Mouse (Mus musculus): ENCODE results near the gene Olfr979.
"Not testable (repeated sequence)": the region's sequence is repeated elsewhere in the genome, so short reads cannot be mapped to it uniquely, and the experiment has no call there.

Olfr979 gene

GRCm38 (mm10) chr9:40003365-40003764, at the start of gene Olfr979:
Gene Olfr979 (minus strand): TSS chr9:40003465.
- H3K36me3 ChIP-seq (ENCODE audit: control insufficient read depth, insufficient read depth, low read length, poor library complexity, severe bottlenecking), result no peaks in the 10 kb centered on the region
- DNase-seq (ENCODE audit: low read depth, low spot score), result no peak
- no peaks in the 10 kb centered on the region for H3K27me3 ChIP-seq (ENCODE audit: control insufficient read depth, insufficient read depth, low read length, poor library complexity, severe bottlenecking)

- no peaks in the 10 kb centered on the region for H3K27me3 ChIP-seq (ENCODE audit: control insufficient read depth, insufficient read depth, low read length, poor library complexity, severe bottlenecking)
- no peak for DNase-seq (ENCODE audit: low read depth, low spot score)
These were observed 46.9 kb upstream of the Olfr979 start for GRCm38 (mm10) chr9:40050138-40050537.

DNA sequence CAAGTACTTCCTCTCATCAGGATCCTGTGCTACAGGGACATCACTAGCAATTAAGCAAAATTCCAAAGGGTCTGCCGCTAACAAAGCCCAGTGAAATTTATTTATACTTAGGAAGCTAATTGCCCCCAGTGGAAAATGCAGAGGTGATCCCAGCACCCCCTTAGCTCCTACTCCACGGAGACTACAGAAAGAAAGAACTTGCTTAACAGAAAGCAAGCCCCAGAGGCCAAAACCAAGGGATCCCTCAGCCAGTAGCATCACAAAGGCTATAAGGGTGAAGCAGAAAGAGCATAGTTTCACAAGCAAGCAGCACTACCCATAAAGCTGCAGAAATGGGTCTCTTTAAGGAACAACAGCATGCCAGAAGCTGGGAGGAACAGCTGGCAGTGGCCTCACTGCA, 17.9 kb upstream of the Olfr979 start, which contains the start of gene Olfr981:
Gene Olfr981 (plus strand): TSS at position 301 of the 400 bp plus-strand sequence.
- Histone ChIP-seq H3K36me3 (ENCODE audit: control insufficient read depth, insufficient read depth, low read length, poor library complexity, severe bottlenecking) (no peaks in the 10 kb centered on the region), H3K27me3 (ENCODE audit: control insufficient read depth, insufficient read depth, low read length, poor library complexity, severe bottlenecking) (no peaks in the 10 kb centered on the region)
- DNase-seq (ENCODE audit: low read depth, low spot score), result no peak

More at GRCm38 (mm10) chr9:40050138-40050537, 46.9 kb upstream of the Olfr979 start:
- H3K36me3 ChIP-seq (ENCODE audit: control insufficient read depth, insufficient read depth, low read length, poor library complexity, severe bottlenecking), result no peaks in the 10 kb centered on the region

GRCm38 (mm10) chr9:40009482-40009881, 6.2 kb upstream of the Olfr979 start, which contains the start of gene Olfr980:
Gene Olfr980 (minus strand): TSS chr9:40009582.
- no peak for DNase-seq (ENCODE audit: low read depth, low spot score)
- Histone ChIP-seq H3K36me3 (ENCODE audit: control insufficient read depth, insufficient read depth, low read length, poor library complexity, severe bottlenecking) (no peaks in the 10 kb centered on the region), H3K27me3 (ENCODE audit: control insufficient read depth, insufficient read depth, low read length, poor library complexity, severe bottlenecking) (no peaks in the 10 kb centered on the region)

DNA sequence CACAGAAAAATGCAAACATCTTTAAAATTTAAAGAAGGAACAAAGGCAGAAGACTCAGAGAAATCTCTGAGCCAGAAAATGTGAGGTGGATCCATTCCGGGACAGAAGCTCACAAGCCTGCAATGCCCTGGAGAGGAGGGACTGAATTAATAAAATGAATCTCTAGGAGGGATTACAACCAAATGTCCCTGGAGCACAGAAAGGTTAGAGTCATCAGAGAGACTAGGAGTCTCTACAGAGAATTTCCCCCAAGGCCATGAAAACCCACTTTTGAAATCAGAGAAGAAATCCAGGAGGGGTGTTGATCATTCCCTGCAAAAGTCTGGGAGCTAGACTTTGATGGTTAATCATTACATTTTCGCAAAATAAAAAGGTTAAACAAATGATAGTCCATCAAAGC, 11.5 kb downstream of the Olfr979 start, which contains the start of gene Olfr978:
Gene Olfr978 (plus strand): TSS at position 301 of the 400 bp plus-strand sequence.
- no peak for DNase-seq (ENCODE audit: low read depth, low spot score)
- H3K36me3 ChIP-seq (ENCODE audit: control insufficient read depth, insufficient read depth, low read length, poor library complexity, severe bottlenecking), result no peaks in the 10 kb centered on the region
- H3K27me3 ChIP-seq (ENCODE audit: control insufficient read depth, insufficient read depth, low read length, poor library complexity, severe bottlenecking), result no peaks in the 10 kb centered on the region

DNA sequence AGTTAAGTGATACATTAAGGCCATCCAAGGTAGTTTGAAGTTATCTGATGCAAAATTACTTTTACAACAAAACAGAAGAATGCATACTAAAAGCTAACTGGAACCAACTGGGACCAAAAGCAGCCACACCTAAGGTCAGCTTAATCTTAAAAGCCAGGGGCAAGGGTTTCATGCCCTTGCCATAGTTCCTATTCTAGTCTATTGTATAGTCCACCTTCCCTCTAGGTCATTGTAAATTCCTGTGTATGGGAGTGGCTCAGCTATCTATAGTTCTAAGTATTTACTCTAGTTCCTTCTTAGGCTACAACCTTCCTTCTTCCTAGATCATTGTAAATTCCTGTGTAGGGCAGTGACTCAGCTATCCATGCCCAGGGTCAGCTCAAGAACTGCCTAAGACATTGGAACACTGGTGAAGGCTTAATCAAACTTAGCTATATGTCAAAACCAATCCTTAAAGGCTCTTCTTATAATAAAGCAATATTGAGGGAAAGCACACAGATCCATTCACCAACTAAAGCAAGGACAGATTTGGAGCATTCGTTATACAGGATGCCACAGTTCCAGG, 26.6 kb downstream of the Olfr979 start:
- DNase-seq (ENCODE audit: low read depth, low spot score), result not testable (repeated sequence)

GRCm38 (mm10) chr9:39961033-39961432, 42.2 kb downstream of the Olfr979 start, which contains the start of gene Olfr976:
Gene Olfr976 (minus strand): TSS chr9:39961133.
- DNase-seq (ENCODE audit: low read depth, low spot score); H3K36me3 ChIP-seq (ENCODE audit: control insufficient read depth, insufficient read depth, low read length, poor library complexity, severe bottlenecking); H3K27me3 ChIP-seq (ENCODE audit: control insufficient read depth, insufficient read depth, low read length, poor library complexity, severe bottlenecking): not testable (repeated sequence)

More for the DNA sequence above, 26.6 kb downstream of the Olfr979 start:
- H3K36me3 ChIP-seq (ENCODE audit: control insufficient read depth, insufficient read depth, low read length, poor library complexity, severe bottlenecking); H3K27me3 ChIP-seq (ENCODE audit: control insufficient read depth, insufficient read depth, low read length, poor library complexity, severe bottlenecking): not testable (repeated sequence)

DNA sequence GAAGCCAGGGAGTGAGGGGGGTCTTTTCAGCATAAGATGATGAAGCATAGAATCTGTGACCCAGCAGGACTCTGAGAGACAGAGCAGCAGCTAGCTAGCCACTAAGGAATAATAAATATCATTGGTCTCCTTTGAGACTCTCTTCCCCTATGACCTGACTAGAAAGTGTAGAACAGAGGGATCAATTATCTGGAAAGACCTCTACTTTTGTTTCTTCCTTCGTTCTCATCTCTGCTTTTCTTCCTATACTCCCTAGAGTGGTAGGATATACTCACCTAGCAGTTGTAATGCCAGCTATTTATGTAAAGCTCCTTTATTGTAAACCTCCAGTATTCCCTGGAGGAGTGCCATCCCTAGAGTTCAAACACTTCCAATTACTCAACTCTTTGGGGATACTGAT, 51.3 kb downstream of the Olfr979 start, which contains the start of gene Olfr975:
Gene Olfr975 (minus strand): TSS at position 101 of the 400 bp plus-strand sequence.
- no peak for DNase-seq (ENCODE audit: low read depth, low spot score)
- H3K36me3 ChIP-seq (ENCODE audit: control insufficient read depth, insufficient read depth, low read length, poor library complexity, severe bottlenecking), result no peaks in the 10 kb centered on the region
- no peaks in the 10 kb centered on the region for H3K27me3 ChIP-seq (ENCODE audit: control insufficient read depth, insufficient read depth, low read length, poor library complexity, severe bottlenecking)
